Mouse (Mus musculus) brain, embryonic 14.5 days (tissue): Measurements from ENCODE around the gene Astn2.

Experiments used
- CTCF ChIP-seq: fragments of 200-500 bp; IDR thresholded peaks from 2 replicates; pipeline ENCODE4 v1.5.1; 2012; ENCODE audit warnings: inconsistent platforms, mild to moderate bottlenecking, moderate library complexity, borderline replicate concordance; ENCODE audit not compliant: insufficient read depth, insufficient read length; ENCODE audit errors: extremely low read depth
- POLR2A ChIP-seq: fragments of 200-500 bp; IDR thresholded peaks from 2 replicates; pipeline ENCODE4 v1.6.1; 2012; ENCODE audit warnings: mild to moderate bottlenecking, inconsistent platforms, borderline replicate concordance; ENCODE audit not compliant: poor library complexity, insufficient read depth, insufficient read length, severe bottlenecking; ENCODE audit errors: extremely low read depth

GRCm38 (mm10) chr4:66285034-66285433 is 119.4 kb downstream of the Astn2 start:
- TF ChIP-seq CTCF (no peak), POLR2A (no peak)
